Mouse (Mus musculus): ENCODE results near the gene Cgnl1. TPM values are rescaled to one million over a fixed set of nuclear protein-coding genes. Genes with fewer than 3 reads are reported as not detected.

Cgnl1 gene
- polyA plus RNA-seq, 1 experiment from 2014 or later, result 9.2 TPM

- ATAC-seq (ENCODE audit: insufficient number of reproducible peaks, insufficient read depth, low FRiP score, low TSS enrichment, low read depth), result no peak; the same call in 1 of the 2 replicates
- no peak overlapping the region for H3K27ac ChIP-seq
- H3K9me3 ChIP-seq, result no peaks in the 10 kb centered on the region
- 0 out of 2 replicates have a peak overlapping the region, but pooled peaks have one; percentile 9 for H3K9ac ChIP-seq (replicated peaks)
- no peaks in the 10 kb centered on the region for H3K36me3 ChIP-seq
- H3K4me2 ChIP-seq, result no peak overlapping the region
- no peak overlapping the region for H3K4me3 ChIP-seq (replicated peaks)
- peaks cover 12% of the 10 kb centered on the region for H3K4me1 ChIP-seq (replicated peaks)
- 52% methylated on average over 6 of the region's 6 CpGs for WGBS
- peaks cover 6% of the 10 kb centered on the region for H3K27me3 ChIP-seq
Measured at GRCm38 (mm10) chr9:71805646-71806421, 34.4 kb upstream of the Cgnl1 start.

GRCm38 (mm10) chr9:71804116-71804515, 32.7 kb upstream of the Cgnl1 start:
- H3K9me3 ChIP-seq, result no peaks in the 10 kb centered on the region

GRCm38 (mm10) chr9:71803281-71803680, 31.9 kb upstream of the Cgnl1 start:
- Histone ChIP-seq H3K9ac (replicated peaks) (no peak overlapping the region), H3K36me3 (no peaks in the 10 kb centered on the region), H3K4me2 (no peak overlapping the region), H3K4me3 (replicated peaks) (no peak overlapping the region), H3K27me3 (peaks cover 6% of the 10 kb centered on the region; the same call in 1 of the 2 replicates), H3K4me1 (replicated peaks) (peaks cover 9% of the 10 kb centered on the region), H3K9me3 (no peaks in the 10 kb centered on the region), H3K27ac (no peak overlapping the region)
- 64% methylated on average over 7 of the region's 7 CpGs for WGBS
- ATAC-seq (ENCODE audit: insufficient number of reproducible peaks, insufficient read depth, low FRiP score, low TSS enrichment, low read depth), result no peak

More at GRCm38 (mm10) chr9:71804116-71804515, 32.7 kb upstream of the Cgnl1 start:
- peaks cover 3% of the 10 kb centered on the region; the same call in 1 of the 2 replicates for H3K27me3 ChIP-seq
- H3K9ac ChIP-seq (replicated peaks), result no peak overlapping the region
- WGBS, result 23% methylated on average over 6 of the region's 6 CpGs
- H3K4me1 ChIP-seq (replicated peaks), result peaks cover 11% of the 10 kb centered on the region
- no peak overlapping the region for H3K27ac ChIP-seq
- no peak overlapping the region for H3K4me3 ChIP-seq (replicated peaks)
- no peak overlapping the region for H3K4me2 ChIP-seq
- H3K36me3 ChIP-seq, result no peaks in the 10 kb centered on the region
- no peak for ATAC-seq (ENCODE audit: insufficient number of reproducible peaks, insufficient read depth, low FRiP score, low TSS enrichment, low read depth)

GRCm38 (mm10) chr9:71799598-71799997, 28.2 kb upstream of the Cgnl1 start:
- Histone ChIP-seq H3K4me1 (replicated peaks) (peaks cover 9% of the 10 kb centered on the region), H3K4me3 (replicated peaks) (no peak overlapping the region), H3K9me3 (no peaks in the 10 kb centered on the region), H3K27ac (no peak overlapping the region), H3K27me3 (peaks cover 7% of the 10 kb centered on the region; the same call in 1 of the 2 replicates), H3K4me2 (no peak overlapping the region), H3K36me3 (no peaks in the 10 kb centered on the region), H3K9ac (replicated peaks) (no peak overlapping the region)
- 89% methylated on average over 5 of the region's 5 CpGs for WGBS
- no peak for ATAC-seq (ENCODE audit: insufficient number of reproducible peaks, insufficient read depth, low FRiP score, low TSS enrichment, low read depth)

GRCm38 (mm10) chr9:71798176-71798575, 26.8 kb upstream of the Cgnl1 start:
- H3K4me1 ChIP-seq (replicated peaks), result peaks cover under 1% of the 10 kb centered on the region; the same call in 1 of the 2 replicates
- peaks cover 7% of the 10 kb centered on the region; the same call in 1 of the 2 replicates for H3K27me3 ChIP-seq
- no peak overlapping the region for H3K4me2 ChIP-seq
- ATAC-seq (ENCODE audit: insufficient number of reproducible peaks, insufficient read depth, low FRiP score, low TSS enrichment, low read depth), result no peak
- no peak overlapping the region for H3K4me3 ChIP-seq (replicated peaks)
- no peak overlapping the region for H3K9ac ChIP-seq (replicated peaks)
- no peaks in the 10 kb centered on the region for H3K9me3 ChIP-seq
- no peak overlapping the region for H3K27ac ChIP-seq
- H3K36me3 ChIP-seq, result no peaks in the 10 kb centered on the region
- whole genome bisulfite sequencing, result 79% methylated on average over 5 of the region's 5 CpGs

- Histone ChIP-seq H3K4me2 (no peak overlapping the region), H3K4me1 (replicated peaks) (no peaks in the 10 kb centered on the region), H3K9me3 (peaks cover 6% of the 10 kb centered on the region), H3K27me3 (no peaks in the 10 kb centered on the region), H3K9ac (replicated peaks) (no peak overlapping the region), H3K4me3 (replicated peaks) (no peak overlapping the region), H3K36me3 (no peaks in the 10 kb centered on the region), H3K27ac (no peak overlapping the region)
- WGBS, result 94% methylated on average over 3 of the region's 3 CpGs
- ATAC-seq (ENCODE audit: insufficient number of reproducible peaks, insufficient read depth, low FRiP score, low TSS enrichment, low read depth), result no peak
Measured at GRCm38 (mm10) chr9:71777404-71777803, 6.0 kb upstream of the Cgnl1 start.

- Histone ChIP-seq H3K4me1 (replicated peaks) (0 out of 2 replicates have a peak, but pooled peaks cover 4% of the 10 kb centered on the region), H3K4me2 (no peak overlapping the region), H3K4me3 (replicated peaks) (no peak overlapping the region), H3K9me3 (peaks cover 6% of the 10 kb centered on the region), H3K9ac (replicated peaks) (no peak overlapping the region), H3K27me3 (no peaks in the 10 kb centered on the region), H3K36me3 (no peaks in the 10 kb centered on the region), H3K27ac (no peak overlapping the region)
- WGBS, result 88% methylated on average over 3 of the region's 3 CpGs
- ATAC-seq (ENCODE audit: insufficient number of reproducible peaks, insufficient read depth, low FRiP score, low TSS enrichment, low read depth), result no peak
Measured at GRCm38 (mm10) chr9:71776337-71776736, 4.9 kb upstream of the Cgnl1 start.

- Histone ChIP-seq H3K4me2 (no peak overlapping the region), H3K4me3 (replicated peaks) (no peak overlapping the region)
Measured at GRCm38 (mm10) chr9:71773563-71773962, 2.2 kb upstream of the Cgnl1 start.

GRCm38 (mm10) chr9:71772338-71772737, 936 bp upstream of the Cgnl1 start:
- Histone ChIP-seq H3K27ac (no peak overlapping the region), H3K9me3 (peaks cover 3% of the 10 kb centered on the region), H3K9ac (replicated peaks) (no peak overlapping the region), H3K36me3 (no peaks in the 10 kb centered on the region), H3K27me3 (peaks cover 13% of the 10 kb centered on the region), H3K4me3 (replicated peaks) (no peak overlapping the region), H3K4me2 (no peak overlapping the region), H3K4me1 (replicated peaks) (peaks cover 20% of the 10 kb centered on the region)
- no peak for ATAC-seq (ENCODE audit: insufficient number of reproducible peaks, insufficient read depth, low FRiP score, low TSS enrichment, low read depth)
- 65% methylated on average over 5 of the region's 5 CpGs for WGBS

More at GRCm38 (mm10) chr9:71773563-71773962, 2.2 kb upstream of the Cgnl1 start:
- H3K9me3 ChIP-seq, result peaks cover 6% of the 10 kb centered on the region
- no peak overlapping the region for H3K27ac ChIP-seq
- H3K4me1 ChIP-seq (replicated peaks), result peaks cover 20% of the 10 kb centered on the region
- no peak overlapping the region for H3K9ac ChIP-seq (replicated peaks)
- H3K27me3 ChIP-seq, result peaks cover 12% of the 10 kb centered on the region
- H3K36me3 ChIP-seq, result no peaks in the 10 kb centered on the region
- 77% methylated on average over 9 of the region's 9 CpGs for WGBS
- no peak for ATAC-seq (ENCODE audit: insufficient number of reproducible peaks, insufficient read depth, low FRiP score, low TSS enrichment, low read depth)

- 2% methylated on average over 10 of the region's 10 CpGs for WGBS
- Histone ChIP-seq H3K36me3 (no peaks in the 10 kb centered on the region), H3K27ac (no peak overlapping the region), H3K27me3 (peaks cover 13% of the 10 kb centered on the region), H3K4me3 (replicated peaks) (peak overlapping the region; percentile 66), H3K9ac (replicated peaks) (0 out of 2 replicates have a peak overlapping the region, but pooled peaks have one; percentile 40), H3K4me2 (peak overlapping the region; percentile 83), H3K9me3 (no peaks in the 10 kb centered on the region), H3K4me1 (replicated peaks) (peaks cover 20% of the 10 kb centered on the region)
- ATAC-seq (ENCODE audit: insufficient number of reproducible peaks, insufficient read depth, low FRiP score, low TSS enrichment, low read depth), result no peak
Measured at GRCm38 (mm10) chr9:71770484-71770883, 918 bp downstream of the Cgnl1 start.

GRCm38 (mm10) chr9:71769701-71770100, 1.7 kb downstream of the Cgnl1 start:
- Histone ChIP-seq H3K27me3 (peaks cover 13% of the 10 kb centered on the region), H3K4me3 (replicated peaks) (peak overlapping the region; percentile 66; the same call in 1 of the 2 replicates)

More at GRCm38 (mm10) chr9:71769701-71770100, 1.7 kb downstream of the Cgnl1 start:
- no peak for ATAC-seq (ENCODE audit: insufficient number of reproducible peaks, insufficient read depth, low FRiP score, low TSS enrichment, low read depth)
- Histone ChIP-seq H3K4me1 (replicated peaks) (peaks cover 20% of the 10 kb centered on the region), H3K36me3 (no peaks in the 10 kb centered on the region), H3K27ac (no peak overlapping the region), H3K9ac (replicated peaks) (no peak overlapping the region), H3K4me2 (peak overlapping the region; percentile 83), H3K9me3 (no peaks in the 10 kb centered on the region)
- WGBS, result 24% methylated on average over 9 of the region's 9 CpGs

All from limb, embryonic 12.5 days (tissue).